Mouse (Mus musculus) left cerebral cortex, adult 8-10 months (tissue): ENCODE measurements around the gene Slco3a1. TPM values are rescaled to one million over a fixed set of nuclear protein-coding genes. Genes with fewer than 3 reads are reported as not detected.

ENCODE experiments used
- DNase-seq, 2 experiments: peaks; one replicate each; pipeline ENCODE4 v3.0.0; 2022; ENCODE audit warnings: low spot score in 2 of 2
- total RNA-seq, 4 experiments: library from RNA; stranded (reverse); gene quantifications; 2 replicates each; pipeline ENCODE4 v1.2.4; 2022

Gene Slco3a1
- total RNA-seq, 4 experiments from 2014 or later, result 44.2 to 47.3 (median 44.9) TPM

GRCm38 (mm10) chr7:74488141-74488540, 66.4 kb downstream of the Slco3a1 start:
- DNase-seq, result no peak

- no peak for DNase-seq
These were observed 66.9 kb downstream of the Slco3a1 start for GRCm38 (mm10) chr7:74487727-74488126.

DNA sequence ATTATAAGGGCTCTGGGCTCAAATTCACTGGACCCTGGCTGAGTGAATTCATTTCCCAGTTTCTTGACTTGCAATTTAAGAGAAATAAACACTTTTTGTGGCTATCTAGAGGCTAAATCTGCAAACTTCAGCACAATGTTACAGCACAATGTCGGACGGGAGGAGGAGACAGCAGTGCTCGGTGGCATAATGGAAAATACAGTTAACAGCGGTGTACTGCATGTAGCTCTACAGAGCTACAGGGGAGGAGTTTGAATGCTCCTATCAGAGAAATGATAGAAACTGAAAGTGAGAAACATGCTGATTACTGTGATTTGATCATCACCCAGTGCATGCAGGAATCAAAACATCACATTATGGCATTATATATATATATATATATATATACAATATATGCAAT, 68.5 kb downstream of the Slco3a1 start:
- no peak for DNase-seq

DNA sequence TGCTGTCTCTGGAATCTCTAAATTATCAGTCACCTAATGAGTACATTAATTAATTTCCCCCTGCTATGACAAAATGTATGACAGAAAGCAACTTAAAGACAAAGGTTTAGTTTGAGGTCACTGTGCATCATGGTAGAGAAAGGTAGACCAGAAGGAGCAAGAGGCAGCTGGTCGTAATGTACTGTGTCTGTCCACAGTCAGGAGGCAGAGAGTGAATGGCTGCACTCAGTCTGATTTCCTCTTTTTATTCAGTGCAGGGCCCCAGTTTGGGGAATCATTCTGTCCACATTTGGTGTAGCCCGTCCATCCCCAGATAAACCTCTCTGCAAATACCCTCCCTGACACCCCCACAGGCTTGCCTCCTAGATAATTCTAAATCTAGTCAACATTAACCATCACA, 68.9 kb downstream of the Slco3a1 start:
- no peak for DNase-seq

- DNase-seq, result no peak
These were observed 70.6 kb downstream of the Slco3a1 start for GRCm38 (mm10) chr7:74484024-74484385.

DNA sequence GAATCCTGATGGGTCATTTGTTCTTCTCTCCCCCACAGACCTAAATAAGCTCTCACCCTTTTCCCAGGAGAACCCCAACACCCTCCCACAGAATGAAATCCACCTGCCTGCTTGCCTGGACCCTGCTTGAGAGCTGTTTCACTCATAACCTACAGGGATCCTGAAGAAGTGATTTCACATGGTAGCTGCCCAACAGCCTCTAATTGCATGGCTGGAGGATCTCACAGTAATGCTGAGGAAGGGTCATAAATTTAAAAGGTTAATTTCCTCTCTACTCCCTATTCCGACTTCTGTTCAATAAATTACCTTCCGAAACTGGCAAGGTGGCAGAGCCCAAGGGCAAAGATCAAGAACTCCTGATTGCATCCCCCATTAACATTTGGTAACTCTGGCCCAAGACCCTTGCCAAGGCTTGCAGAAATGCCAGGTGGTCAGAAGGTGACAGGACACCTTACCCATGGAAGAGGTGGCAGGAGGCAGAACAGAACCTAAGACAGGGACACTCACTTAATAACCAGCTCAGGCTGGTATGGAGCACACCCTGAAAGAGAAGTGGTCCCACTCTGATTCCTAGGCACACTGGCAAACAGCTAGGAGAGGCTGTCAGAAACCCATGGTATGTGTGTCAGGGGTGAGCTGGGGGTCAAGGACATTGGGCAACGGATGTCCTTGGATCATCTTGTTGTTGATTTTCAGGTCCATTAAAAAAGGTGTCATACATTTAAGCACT, 71.1 kb downstream of the Slco3a1 start:
- DNase-seq, result no peak

- DNase-seq, result no peak
These were observed 82.8 kb downstream of the Slco3a1 start for GRCm38 (mm10) chr7:74471740-74472139.

DNA sequence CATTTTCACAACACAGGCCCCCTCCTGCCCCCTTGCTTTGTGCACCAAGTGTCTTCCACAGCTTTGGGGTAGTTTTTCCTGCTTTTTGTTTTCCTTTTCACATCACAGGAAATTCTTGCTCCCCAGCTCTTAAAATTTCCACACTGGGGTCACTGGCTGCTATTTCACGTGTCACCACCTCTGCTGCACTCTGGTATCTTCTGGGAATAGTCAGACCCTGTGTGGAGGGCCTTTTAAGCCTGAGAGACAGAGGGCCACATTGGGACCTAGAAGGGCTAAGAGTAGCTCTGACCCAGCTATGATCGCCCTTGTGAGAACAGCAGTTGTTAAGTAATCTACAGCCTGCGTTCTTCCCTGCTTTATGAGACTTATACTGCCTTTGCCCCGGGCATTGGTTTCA, 87.7 kb downstream of the Slco3a1 start:
- DNase-seq, result no peak

GRCm38 (mm10) chr7:74464638-74465037, 89.9 kb downstream of the Slco3a1 start:
- no peak for DNase-seq

GRCm38 (mm10) chr7:74462451-74462850, 92.1 kb downstream of the Slco3a1 start:
- DNase-seq, result no peak

DNA sequence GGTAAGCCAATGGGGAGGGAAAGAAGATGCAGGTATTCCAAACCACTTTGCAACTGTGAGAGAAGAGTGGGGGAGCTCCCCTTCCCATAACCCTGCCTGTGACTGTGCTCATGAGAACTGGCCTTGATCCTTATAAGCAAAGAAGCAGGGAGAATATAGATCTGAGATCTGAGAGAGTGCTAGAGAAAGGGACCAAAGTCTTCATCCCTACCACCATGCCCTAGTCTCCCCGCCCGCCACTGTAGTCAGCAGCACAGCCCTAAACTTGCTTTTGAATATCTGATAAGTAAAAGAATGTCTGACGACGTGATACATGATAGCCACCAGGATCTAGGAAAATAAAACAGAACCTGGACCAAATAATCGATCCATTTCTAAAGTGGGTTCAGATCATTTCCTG, 92.8 kb downstream of the Slco3a1 start:
- DNase-seq, result no peak

DNA sequence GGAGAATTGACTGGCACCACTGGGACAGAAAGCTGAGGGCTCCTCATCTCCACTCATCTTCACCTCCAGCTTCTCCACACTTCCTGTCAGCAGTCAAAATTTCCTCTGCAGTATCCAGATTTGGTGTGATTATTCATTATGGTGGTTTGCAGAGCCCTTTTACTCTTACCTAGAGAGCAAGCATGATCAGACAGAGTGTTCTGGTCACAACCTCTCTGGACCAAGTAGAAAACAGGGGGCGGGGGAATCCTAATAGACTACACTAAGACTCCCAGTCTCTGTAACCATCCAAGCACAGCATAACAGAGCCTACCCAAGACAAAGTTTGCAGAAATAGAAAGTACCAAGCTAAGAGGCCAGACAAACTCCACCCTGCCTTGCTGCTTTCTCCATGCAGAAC, 93.4 kb downstream of the Slco3a1 start:
- no peak for DNase-seq

DNA sequence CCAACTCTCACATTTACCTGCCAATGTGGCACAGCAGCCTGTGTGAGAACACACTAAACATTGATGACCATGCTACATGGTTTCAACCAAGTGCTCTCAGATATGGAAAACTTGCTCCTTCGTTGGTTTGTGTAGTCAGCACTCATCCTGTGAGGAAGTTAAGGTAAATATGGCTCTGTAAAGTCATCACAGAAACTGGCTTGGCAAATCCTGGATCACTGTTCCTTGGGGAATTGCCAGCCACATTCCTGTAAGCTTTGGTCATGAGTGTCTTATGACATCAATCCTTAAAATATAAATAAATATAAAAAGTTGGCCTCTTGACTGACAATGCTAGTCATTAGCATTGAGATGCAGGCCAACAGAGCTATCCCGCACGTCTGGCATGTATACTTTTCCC, 94.8 kb downstream of the Slco3a1 start:
- DNase-seq, result no peak

GRCm38 (mm10) chr7:74459277-74459676, 95.3 kb downstream of the Slco3a1 start:
- no peak for DNase-seq

DNA sequence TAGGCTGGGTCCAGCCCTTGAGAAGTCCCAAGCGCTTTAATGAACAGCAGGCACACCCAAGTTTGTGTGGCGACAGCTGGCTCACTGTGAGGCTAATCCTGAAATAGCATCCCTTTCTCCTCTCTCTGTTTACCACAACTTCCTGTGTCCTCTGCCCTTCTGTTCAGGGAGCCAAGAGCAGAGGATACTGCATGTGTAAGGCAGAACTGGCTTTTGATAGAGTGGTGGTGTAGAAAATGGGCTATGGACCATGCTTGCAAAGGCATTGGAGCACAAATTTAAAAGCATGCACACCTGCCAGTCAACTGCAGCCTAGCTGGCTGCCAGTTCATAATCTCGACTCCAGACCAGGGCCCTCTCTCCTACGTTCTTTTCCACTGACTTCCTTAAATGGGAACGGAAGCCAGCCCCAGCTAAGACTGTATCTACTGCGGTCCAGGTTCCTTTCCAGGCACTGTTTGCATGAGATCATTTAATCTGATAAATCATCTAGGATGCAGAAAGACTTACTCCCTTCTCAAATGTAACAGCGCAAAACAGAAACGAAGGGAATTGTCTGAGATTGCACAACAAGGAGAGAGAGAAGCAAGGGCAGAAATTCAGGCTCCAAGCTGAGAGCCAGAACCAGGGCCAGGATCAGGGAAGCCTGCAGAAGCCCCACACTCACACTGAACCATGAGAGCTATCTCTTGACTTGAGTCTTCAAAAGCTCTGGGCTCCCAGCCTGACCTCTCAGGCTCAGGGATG, 95.9 kb downstream of the Slco3a1 start:
- no peak for DNase-seq

DNA sequence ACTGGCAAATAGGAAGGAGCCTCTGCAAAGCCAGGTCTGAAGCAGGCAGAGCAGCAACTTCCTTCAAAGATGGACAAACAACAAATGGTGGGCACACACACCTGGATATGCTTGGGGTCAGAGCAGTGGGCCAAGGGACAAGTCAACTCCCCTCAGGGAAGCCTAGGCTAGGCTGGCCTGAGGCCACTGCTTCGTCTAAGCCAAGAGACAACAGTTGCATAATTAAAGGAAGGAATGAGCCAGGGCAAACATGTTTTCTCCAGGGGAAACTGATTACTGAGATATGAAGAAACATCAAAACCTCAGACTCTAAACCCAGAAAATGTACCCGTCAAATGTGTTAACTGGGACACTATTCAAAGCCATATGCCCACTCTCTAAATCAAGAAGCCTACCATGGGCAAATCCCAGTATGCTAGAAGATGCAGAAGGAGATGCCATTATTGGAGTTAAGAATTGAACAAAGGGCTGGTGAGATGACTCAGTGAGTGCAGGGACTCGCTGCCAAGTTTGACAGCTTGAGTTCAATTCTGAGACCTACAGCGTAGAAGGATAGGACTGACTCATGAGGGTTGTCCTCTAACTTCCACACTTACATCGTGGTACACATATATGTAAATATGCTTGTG, 97.1 kb downstream of the Slco3a1 start:
- peak; percentile 24 to 60 for DNase-seq

DNA sequence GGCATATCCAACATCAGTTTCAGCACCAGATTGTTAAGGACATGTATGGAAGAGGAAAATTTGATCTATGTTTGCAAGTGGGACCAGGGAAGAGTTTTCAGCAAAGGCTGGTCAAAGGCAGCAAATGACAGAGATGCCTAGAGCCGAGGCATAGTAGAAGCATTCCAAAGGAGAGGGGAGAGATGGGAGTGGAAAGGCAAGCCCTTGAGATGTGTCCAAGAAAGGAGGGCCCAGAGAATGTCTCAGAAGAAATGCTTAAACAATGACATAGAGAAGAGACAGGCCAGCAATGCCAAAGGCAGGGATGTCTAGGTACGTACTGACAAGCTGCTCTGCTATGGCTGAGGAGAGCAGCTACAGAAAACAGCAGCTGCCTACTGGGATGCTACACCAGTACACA, 97.8 kb downstream of the Slco3a1 start:
- DNase-seq, result no peak

GRCm38 (mm10) chr7:74451047-74451446, 103.5 kb downstream of the Slco3a1 start:
- no peak for DNase-seq

GRCm38 (mm10) chr7:74449802-74450201, 104.8 kb downstream of the Slco3a1 start:
- no peak for DNase-seq

GRCm38 (mm10) chr7:74447781-74448180, 106.8 kb downstream of the Slco3a1 start:
- no peak for DNase-seq

GRCm38 (mm10) chr7:74445148-74445547, 109.4 kb downstream of the Slco3a1 start:
- no peak for DNase-seq

DNA sequence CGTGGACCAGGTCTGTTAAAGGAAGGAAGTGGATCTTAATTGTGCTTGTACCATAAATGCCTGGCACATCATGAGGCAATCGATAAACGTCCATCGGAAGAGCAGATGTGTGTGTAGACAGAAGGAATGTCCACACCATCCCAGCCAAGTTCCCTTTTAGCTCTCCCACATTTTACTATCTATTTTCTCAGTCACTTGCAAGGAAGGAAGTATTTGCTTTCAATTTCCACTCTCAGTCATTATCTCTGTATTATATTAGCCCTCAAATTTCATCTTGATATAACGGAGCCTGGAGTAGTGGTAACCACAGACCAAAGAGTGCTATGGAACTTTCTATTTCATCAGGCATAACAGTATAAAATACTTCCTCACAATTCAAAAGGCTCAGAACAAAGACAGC, 112.2 kb downstream of the Slco3a1 start:
- no peak for DNase-seq

- DNase-seq, result no peak
These were observed 117.0 kb downstream of the Slco3a1 start for GRCm38 (mm10) chr7:74437534-74437933.
